Mouse (Mus musculus) T-cell, adult 2 months (primary cell): Measurements from ENCODE around the gene Hyal5.

Source experiments
- DNase-seq: peaks from one replicate; pipeline ENCODE4 v3.0.0; 2022; ENCODE audit warnings: low spot score

Gene Hyal5

GRCm38 (mm10) chr6:24857697-24858096, at the start of gene Hyal5:
Gene Hyal5 (plus strand): TSS chr6:24857997.
- no peak for DNase-seq

GRCm38 (mm10) chr6:24822070-24822469, 35.7 kb upstream of the Hyal5 start:
- no peak for DNase-seq

GRCm38 (mm10) chr6:24860320-24860719, 2.5 kb downstream of the Hyal5 start:
- DNase-seq, result no peak

- DNase-seq, result no peak
These were observed 5.9 kb downstream of the Hyal5 start for GRCm38 (mm10) chr6:24863649-24864048.

GRCm38 (mm10) chr6:24894146-24894873, 36.5 kb downstream of the Hyal5 start:
- DNase-seq, result no peak

- DNase-seq, result no peak
These were observed 37.0 kb downstream of the Hyal5 start for GRCm38 (mm10) chr6:24894874-24895183.

- DNase-seq, result no peak
These were observed 47.3 kb downstream of the Hyal5 start for GRCm38 (mm10) chr6:24905101-24905500.

GRCm38 (mm10) chr6:24907824-24908223, 50.0 kb downstream of the Hyal5 start:
- DNase-seq, result no peak

GRCm38 (mm10) chr6:24910016-24910727, 52.4 kb downstream of the Hyal5 start:
- DNase-seq, result no peak

GRCm38 (mm10) chr6:24910728-24911105, 52.9 kb downstream of the Hyal5 start:
- no peak for DNase-seq

GRCm38 (mm10) chr6:24913591-24913990, 55.8 kb downstream of the Hyal5 start:
- no peak for DNase-seq

- no peak for DNase-seq
These were observed 67.4 kb downstream of the Hyal5 start for GRCm38 (mm10) chr6:24925076-24925785.
